Mouse (Mus musculus) urinary bladder, adult 18-20 months (tissue): ENCODE data around the gene Npnt.

Source experiments
- DNase-seq, 2 experiments: peaks; one replicate each; pipeline ENCODE4 v3.0.0; 2022; ENCODE audit warnings: low spot score in 2 of 2, mixed read lengths in 2 of 2

Npnt gene

GRCm38 (mm10) chr3:132892481-132892880 is 57.6 kb downstream of the Npnt start:
- no peak for DNase-seq

GRCm38 (mm10) chr3:132887074-132887848 is 62.8 kb downstream of the Npnt start:
- DNase-seq, result no peak

GRCm38 (mm10) chr3:132886419-132887050 is 63.6 kb downstream of the Npnt start:
- no peak for DNase-seq

- no peak for DNase-seq
Observed at GRCm38 (mm10) chr3:132884459-132884858, 65.6 kb downstream of the Npnt start.

- DNase-seq, result no peak
Observed at GRCm38 (mm10) chr3:132883256-132883655, 66.8 kb downstream of the Npnt start.

- no peak for DNase-seq
Observed at GRCm38 (mm10) chr3:132880826-132881225, 69.3 kb downstream of the Npnt start.

- no peak for DNase-seq
Observed at GRCm38 (mm10) chr3:132880361-132880760, 69.7 kb downstream of the Npnt start.

GRCm38 (mm10) chr3:132876933-132877676 is 73.0 kb downstream of the Npnt start:
- DNase-seq, result no peak

GRCm38 (mm10) chr3:132876011-132876708 is 73.9 kb downstream of the Npnt start:
- DNase-seq, result no peak

- no peak for DNase-seq
Observed at GRCm38 (mm10) chr3:132873251-132873650, 76.8 kb downstream of the Npnt start.

- peak; percentile 41 to 67 for DNase-seq
Observed at GRCm38 (mm10) chr3:132871318-132871904, 78.7 kb downstream of the Npnt start.

- DNase-seq, result no peak
Observed at GRCm38 (mm10) chr3:132870079-132870478, 80.0 kb downstream of the Npnt start.

- DNase-seq, result no peak
Observed at GRCm38 (mm10) chr3:132868838-132869237, 81.3 kb downstream of the Npnt start.

- DNase-seq, result no peak
Observed at GRCm38 (mm10) chr3:132866984-132867383, 83.1 kb downstream of the Npnt start.

- no peak for DNase-seq
Observed at GRCm38 (mm10) chr3:132865596-132865995, 84.5 kb downstream of the Npnt start.

- DNase-seq, result no peak
Observed at GRCm38 (mm10) chr3:132864986-132865385, 85.1 kb downstream of the Npnt start.

GRCm38 (mm10) chr3:132864329-132864919 is 85.7 kb downstream of the Npnt start:
- no peak for DNase-seq

GRCm38 (mm10) chr3:132863843-132864242 is 86.2 kb downstream of the Npnt start:
- no peak for DNase-seq

GRCm38 (mm10) chr3:132860796-132861195 is 89.3 kb downstream of the Npnt start:
- DNase-seq, result no peak

GRCm38 (mm10) chr3:132859573-132859972 is 90.5 kb downstream of the Npnt start:
- no peak for DNase-seq

- no peak for DNase-seq
Observed at GRCm38 (mm10) chr3:132858849-132859248, 91.2 kb downstream of the Npnt start.
